ENCODE assay signal across 18 mouse cellular contexts in the genomic region with DNA sequence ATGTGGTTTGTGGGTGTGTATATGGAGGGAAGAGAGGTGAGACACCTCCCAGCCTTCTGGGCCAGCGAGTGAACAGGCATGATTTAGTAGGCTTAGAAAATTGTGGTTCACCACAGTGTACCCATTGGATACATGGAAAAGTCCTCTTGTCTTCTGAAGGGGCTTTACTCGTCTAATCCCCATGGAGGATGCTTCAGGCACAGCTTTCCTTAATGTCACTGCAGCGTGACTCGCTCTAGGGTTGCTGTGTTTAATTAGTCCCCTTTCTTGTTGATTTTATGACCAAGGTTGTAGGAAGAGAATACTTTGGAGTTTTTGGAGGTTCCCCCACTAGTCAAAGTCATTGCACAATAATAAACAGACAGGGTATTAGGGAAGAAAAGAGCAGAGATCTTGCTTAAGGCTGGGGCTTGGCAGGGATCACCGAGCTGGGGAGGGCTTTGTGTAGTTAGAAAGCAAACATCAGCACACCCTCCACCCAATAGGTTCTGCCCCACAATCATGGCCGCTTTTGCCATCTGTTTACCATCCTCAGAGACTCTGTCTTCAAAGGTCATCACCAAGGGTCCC.
DNase-seq lines count a peak whose midpoint lies in the region; ATAC-seq lines count a peak whose summit lies in the region.
"Had no signal": no experiment of that assay in that cellular context is flagged by ENCODE, and none has a peak within 500 bp of the region (broad histone marks: within the 10 kb centered on the region; RNA-seq: fewer than 3 reads in every experiment).

No protein-coding gene starts in this region.

- no peak for DNase-seq in embryonic facial prominence, embryonic 14.5 days (ENCODE audit: low spot score)
- DNase-seq in embryonic facial prominence, embryonic 10.5 days (ENCODE audit: low spot score), result no peak
- no peak for DNase-seq in limb, embryonic 10.5 days (ENCODE audit: low spot score)
- DNase-seq in adrenal gland, postnatal 10 days, result no peak
- DNase-seq: adrenal gland, adult 2 months; adrenal gland, postnatal 36 days; cerebellum, adult 2 months; gastrocnemius, postnatal 10 days; heart, adult 2 months had no signal

- no peak overlapping the region for H3K27ac ChIP-seq in embryonic facial prominence, embryonic 14.5 days (replicated peaks; ENCODE audit: low read depth, low read length)
- H3K27ac ChIP-seq in embryonic facial prominence, embryonic 10.5 days (replicated peaks), result no peak overlapping the region
- H3K27ac ChIP-seq in limb, embryonic 15.5 days, result peak overlapping the region; percentile 47; the same call in 1 of the 2 replicates
- no peak overlapping the region for H3K27ac ChIP-seq in limb, embryonic 10.5 days
- H3K27ac ChIP-seq in stomach, embryonic 16.5 days (ENCODE audit: low read length), result peak overlapping the region; percentile 34
- no peak overlapping the region for H3K27ac ChIP-seq in intestine, embryonic 15.5 days
- H3K27ac ChIP-seq: embryonic facial prominence, embryonic 13.5 days; forebrain, embryonic 15.5 days; heart, adult 2 months had no signal

- H3K27me3 ChIP-seq in embryonic facial prominence, embryonic 14.5 days (replicated peaks; ENCODE audit: control insufficient read depth, insufficient read depth, low read length), result no peaks in the 10 kb centered on the region
- no peaks in the 10 kb centered on the region for H3K27me3 ChIP-seq in embryonic facial prominence, embryonic 10.5 days (replicated peaks; ENCODE audit: low read depth, poor library complexity, severe bottlenecking)
- no peaks in the 10 kb centered on the region for H3K27me3 ChIP-seq in limb, embryonic 15.5 days
- no peaks in the 10 kb centered on the region for H3K27me3 ChIP-seq in limb, embryonic 10.5 days (ENCODE audit: low read depth, poor library complexity, severe bottlenecking)
- no peaks in the 10 kb centered on the region for H3K27me3 ChIP-seq in stomach, embryonic 16.5 days (ENCODE audit: control insufficient read depth, insufficient read depth, low read length)
- no peaks in the 10 kb centered on the region for H3K27me3 ChIP-seq in intestine, embryonic 15.5 days (replicated peaks)
- H3K27me3 ChIP-seq: CH12.LX; embryonic facial prominence, embryonic 13.5 days; forebrain, embryonic 15.5 days; heart, embryonic 12.5 days had no signal

- no peak overlapping the region for H3K9ac ChIP-seq in embryonic facial prominence, embryonic 14.5 days (ENCODE audit: low read depth, low read length)
- no peak overlapping the region for H3K9ac ChIP-seq in limb, embryonic 15.5 days
- H3K9ac ChIP-seq in stomach, embryonic 16.5 days (ENCODE audit: low read length), result no peak overlapping the region
- no peak overlapping the region for H3K9ac ChIP-seq in intestine, embryonic 15.5 days
- H3K9ac ChIP-seq: embryonic facial prominence, embryonic 13.5 days; forebrain, embryonic 15.5 days; heart, embryonic 12.5 days had no signal

- ATAC-seq in embryonic facial prominence, embryonic 14.5 days (ENCODE audit: low read depth), result peak; percentile 45; the same call in 1 of the 2 replicates
- no peak for ATAC-seq in limb, embryonic 15.5 days (ENCODE audit: insufficient number of reproducible peaks, low FRiP score, low TSS enrichment, low read depth)
- ATAC-seq in stomach, embryonic 16.5 days (ENCODE audit: insufficient read depth, low FRiP score), result peak; percentile 72; the same call in 1 of the 2 replicates
- no peak for ATAC-seq in intestine, embryonic 15.5 days
- ATAC-seq: forebrain, embryonic 15.5 days; hindbrain, embryonic 16.5 days; inflammation-experienced regulatory T-cells, adult 6 months had no signal

- 0 out of 2 replicates have a peak, but pooled peaks cover 8% of the 10 kb centered on the region for H3K4me1 ChIP-seq in embryonic facial prominence, embryonic 14.5 days (ENCODE audit: control insufficient read depth, insufficient read depth, low read length)
- H3K4me1 ChIP-seq in embryonic facial prominence, embryonic 10.5 days, result peaks cover 29% of the 10 kb centered on the region
- peaks cover 15% of the 10 kb centered on the region for H3K4me1 ChIP-seq in limb, embryonic 15.5 days
- peaks cover 24% of the 10 kb centered on the region for H3K4me1 ChIP-seq in limb, embryonic 10.5 days
- peaks cover 14% of the 10 kb centered on the region; the same call in 1 of the 2 replicates for H3K4me1 ChIP-seq in stomach, embryonic 16.5 days (ENCODE audit: control insufficient read depth, insufficient read depth, low read length)
- H3K4me1 ChIP-seq in intestine, embryonic 15.5 days (replicated peaks), result no peaks in the 10 kb centered on the region
- H3K4me1 ChIP-seq: forebrain, embryonic 15.5 days had no signal

- no peaks in the 10 kb centered on the region for H3K36me3 ChIP-seq in embryonic facial prominence, embryonic 14.5 days (ENCODE audit: control insufficient read depth, insufficient read depth, low read length)
- H3K36me3 ChIP-seq in embryonic facial prominence, embryonic 10.5 days (replicated peaks), result no peaks in the 10 kb centered on the region
- no peaks in the 10 kb centered on the region for H3K36me3 ChIP-seq in limb, embryonic 15.5 days
- H3K36me3 ChIP-seq in limb, embryonic 10.5 days, result no peaks in the 10 kb centered on the region
- H3K36me3 ChIP-seq in stomach, embryonic 16.5 days (ENCODE audit: control insufficient read depth, insufficient read depth, low read length), result no peaks in the 10 kb centered on the region
- H3K36me3 ChIP-seq in intestine, embryonic 15.5 days, result no peaks in the 10 kb centered on the region
- H3K36me3 ChIP-seq: embryonic facial prominence, embryonic 13.5 days; forebrain, embryonic 15.5 days; heart, embryonic 12.5 days had no signal

- WGBS in embryonic facial prominence, embryonic 14.5 days, result 40% methylated on average over 6 of the region's 6 CpGs
- 57% methylated on average over 6 of the region's 6 CpGs for WGBS in embryonic facial prominence, embryonic 10.5 days
- 42% methylated on average over 6 of the region's 6 CpGs for WGBS in limb, embryonic 15.5 days
- WGBS in limb, embryonic 10.5 days, result 46% methylated on average over 6 of the region's 6 CpGs
- WGBS in stomach, embryonic 16.5 days, result 64% methylated on average over 6 of the region's 6 CpGs
- WGBS in intestine, embryonic 15.5 days, result 65% methylated on average over 6 of the region's 6 CpGs

- H3K9me3 ChIP-seq in embryonic facial prominence, embryonic 14.5 days (ENCODE audit: control insufficient read depth, low read length), result no peaks in the 10 kb centered on the region
- H3K9me3 ChIP-seq in embryonic facial prominence, embryonic 10.5 days, result no peaks in the 10 kb centered on the region
- no peaks in the 10 kb centered on the region for H3K9me3 ChIP-seq in limb, embryonic 15.5 days
- no peaks in the 10 kb centered on the region for H3K9me3 ChIP-seq in limb, embryonic 10.5 days (replicated peaks)
- H3K9me3 ChIP-seq in stomach, embryonic 16.5 days (replicated peaks; ENCODE audit: control insufficient read depth, low read length), result no peaks in the 10 kb centered on the region
- no peaks in the 10 kb centered on the region for H3K9me3 ChIP-seq in intestine, embryonic 15.5 days
- H3K9me3 ChIP-seq: embryonic facial prominence, embryonic 13.5 days; forebrain, embryonic 15.5 days; heart, embryonic 12.5 days had no signal

- no peak overlapping the region for H3K4me2 ChIP-seq in embryonic facial prominence, embryonic 14.5 days (ENCODE audit: low read depth, low read length)
- no peak overlapping the region for H3K4me2 ChIP-seq in limb, embryonic 15.5 days
- H3K4me2 ChIP-seq in stomach, embryonic 16.5 days (ENCODE audit: low read depth, low read length), result no peak overlapping the region
- H3K4me2 ChIP-seq in intestine, embryonic 15.5 days (replicated peaks), result no peak overlapping the region
- H3K4me2 ChIP-seq: embryonic facial prominence, embryonic 13.5 days; forebrain, embryonic 15.5 days; heart, embryonic 12.5 days had no signal

- no peak overlapping the region for H3K4me3 ChIP-seq in embryonic facial prominence, embryonic 14.5 days (ENCODE audit: low read depth, low read length)
- H3K4me3 ChIP-seq in embryonic facial prominence, embryonic 10.5 days, result no peak overlapping the region
- H3K4me3 ChIP-seq in limb, embryonic 15.5 days, result no peak overlapping the region
- H3K4me3 ChIP-seq in limb, embryonic 10.5 days, result no peak overlapping the region
- no peak overlapping the region for H3K4me3 ChIP-seq in stomach, embryonic 16.5 days (replicated peaks; ENCODE audit: low read length)
- H3K4me3 ChIP-seq in intestine, embryonic 15.5 days (replicated peaks), result no peak overlapping the region
- H3K4me3 ChIP-seq: embryonic facial prominence, embryonic 13.5 days; forebrain, embryonic 15.5 days; heart, adult 2 months; heart, embryonic 12.5 days had no signal

Comparison
In these comparisons a context has a peak if more than half of its experiments do, and no peak if none do; other contexts are left out.
1. H3K27ac ChIP-seq: peak in limb, embryonic 15.5 days (single experiment) and stomach, embryonic 16.5 days (single experiment); none in embryonic facial prominence, embryonic 14.5 days (single experiment), embryonic facial prominence, embryonic 10.5 days (single experiment), limb, embryonic 10.5 days (single experiment) and intestine, embryonic 15.5 days (single experiment).
2. ATAC-seq: peak in embryonic facial prominence, embryonic 14.5 days (single experiment) and stomach, embryonic 16.5 days (single experiment); none in limb, embryonic 15.5 days (single experiment) and intestine, embryonic 15.5 days (single experiment).